Comparison of ENCODE assay signal across 18 mouse cellular contexts in genomic region chr4:99068806-99069205, GRCm38 (mm10). TPM values are rescaled to one million over a fixed set of nuclear protein-coding genes. Genes with fewer than 3 reads are reported as not detected.
"Had no signal": no experiment of that assay in that cellular context is flagged by ENCODE, and none has a peak within 500 bp of the region (broad histone marks: within the 10 kb centered on the region; RNA-seq: fewer than 3 reads in every experiment).

No protein-coding gene starts in this region.

- H3K9me3 ChIP-seq: hindbrain, embryonic 13.5 days; limb, embryonic 13.5 days; liver, embryonic 15.5 days; midbrain, embryonic 10.5 days; midbrain, embryonic 15.5 days; neural tube, embryonic 13.5 days; stomach, embryonic 15.5 days had no signal

- H3K4me2 ChIP-seq: hindbrain, embryonic 13.5 days; limb, embryonic 13.5 days; liver, embryonic 15.5 days; lung, embryonic 14.5 days; midbrain, embryonic 15.5 days; neural tube, embryonic 13.5 days; stomach, embryonic 15.5 days had no signal

- H3K27me3 ChIP-seq: hindbrain, embryonic 13.5 days; limb, embryonic 13.5 days; liver, embryonic 15.5 days; midbrain, embryonic 15.5 days; neural tube, embryonic 13.5 days; stomach, embryonic 15.5 days had no signal

- H3K9ac ChIP-seq: hindbrain, embryonic 13.5 days; limb, embryonic 13.5 days; liver, embryonic 15.5 days; lung, embryonic 14.5 days; midbrain, embryonic 15.5 days; neural tube, embryonic 13.5 days; stomach, embryonic 15.5 days had no signal

- H3K4me1 ChIP-seq: hindbrain, embryonic 13.5 days; liver, embryonic 15.5 days; midbrain, embryonic 15.5 days; stomach, embryonic 15.5 days had no signal

- H3K4me3 ChIP-seq: hindbrain, embryonic 13.5 days; limb, embryonic 13.5 days; liver, embryonic 15.5 days; midbrain, embryonic 10.5 days; midbrain, embryonic 15.5 days; neural tube, embryonic 13.5 days; stomach, embryonic 15.5 days had no signal

- H3K27ac ChIP-seq: hindbrain, embryonic 13.5 days; hindbrain, postnatal 0 days; limb, embryonic 13.5 days; liver, embryonic 15.5 days; midbrain, embryonic 10.5 days; midbrain, embryonic 15.5 days; neural tube, embryonic 13.5 days; stomach, embryonic 15.5 days had no signal

- DNase-seq: left cerebral cortex, postnatal 4 days; lung, embryonic 14.5 days; lung, postnatal 10 days; lung, postnatal 4 days; retina, postnatal 1 day; right cerebral cortex, postnatal 4 days; spleen, adult 18-20 months; thymus, adult 2 months; thymus, postnatal 36 days had no signal

- ATAC-seq: hindbrain, postnatal 0 days; midbrain, embryonic 15.5 days had no signal

RNA-seq across cellular contexts. Expression of gene Angptl3, which starts 38.1 kb away (rescaled TPM):
- polyA plus RNA-seq: testis, adult 2 months had no signal
